Mouse (Mus musculus) heart, adult 2 months (tissue): ENCODE data around the gene Cacna1b. TPM values are rescaled to one million over a fixed set of nuclear protein-coding genes. Genes with fewer than 3 reads are reported as not detected.

Experiments used
- DNase-seq, 2 experiments: peaks; one replicate each; pipeline ENCODE4 v3.0.0; 2021
- H3K27ac ChIP-seq: fragments of 200-600 bp; 2 replicates; pipeline ENCODE4 v1.8.1; 2022
- H3K27me3 ChIP-seq: fragments of 200-500 bp; 2 replicates; pipeline ENCODE4 v1.6.1; 2012; ENCODE audit warnings: mild to moderate bottlenecking, low read length, inconsistent platforms, mixed read lengths; ENCODE audit not compliant: control insufficient read depth, insufficient read depth
- H3K36me3 ChIP-seq: fragments of 200-500 bp; 2 replicates; pipeline ENCODE4 v1.6.1; 2012; ENCODE audit warnings: low read length, inconsistent platforms; ENCODE audit not compliant: control insufficient read depth, insufficient read depth
- H3K4me1 ChIP-seq: fragments of 200-500 bp; 2 replicates; pipeline ENCODE4 v1.6.1; 2011; ENCODE audit warnings: low read length; ENCODE audit not compliant: control insufficient read depth, insufficient read depth
- H3K4me3 ChIP-seq: fragments of 200-600 bp; 2 replicates; pipeline ENCODE4 v1.8.1; 2022
- H3K79me2 ChIP-seq: fragments of 200-500 bp; replicated peaks from 2 replicates; pipeline ENCODE4 v1.6.1; 2012; ENCODE audit warnings: mild to moderate bottlenecking, inconsistent platforms, low read length, moderate library complexity, mixed read lengths; ENCODE audit not compliant: control insufficient read depth, insufficient read depth
- H3K9ac ChIP-seq: fragments of 200-500 bp; 2 replicates; pipeline ENCODE4 v1.6.1; 2012; ENCODE audit warnings: low read depth, mild to moderate bottlenecking, control low read depth, inconsistent platforms, low read length, mixed read lengths
- CTCF ChIP-seq: fragments of 200-600 bp; IDR thresholded peaks from 2 replicates; pipeline ENCODE4 v1.8.1; 2022; ENCODE audit warnings: antibody characterized with exemption, mild to moderate bottlenecking, moderate library complexity
- EP300 ChIP-seq: fragments of 200-500 bp; IDR thresholded peaks from 2 replicates; pipeline ENCODE4 v1.6.1; 2011; ENCODE audit warnings: low read depth, low read length, control low read depth; ENCODE audit not compliant: insufficient read depth
- POLR2A ChIP-seq: fragments of 200-500 bp; IDR thresholded peaks from 2 replicates; pipeline ENCODE4 v1.6.1; 2011; ENCODE audit warnings: mild to moderate bottlenecking, low read depth, low read length, control low read depth; ENCODE audit not compliant: insufficient read depth
- WGBS: fragments of 180-500 bp; shearing (Covaris S2); methylation state at CpG from one replicate; pipeline ENCODE4 v1.1.7; 2018; 5-methylcytosine and 5-hydroxymethylcytosine counted together
- intact Hi-C: fragments of 180-260 bp; cut with DNase I; formaldehyde crosslinking; loops from one replicate; pipeline ENCODE4 v1.15.1; 2025
- polyA plus RNA-seq: library from polyadenylated mRNA; depleted of rRNA; stranded (reverse); fragments of >200 nt; gene quantifications from 2 replicates; pipeline ENCODE4 v1.2.3, GENCODE M21; 2012
- total RNA-seq, 2 experiments: library from RNA; stranded (reverse); gene quantifications; 2 replicates each; pipeline ENCODE4 v1.2.3; 2021

Cacna1b gene
- total and polyA plus RNA-seq, 3 experiments: 0.05 to 0.25 (median 0.09) TPM

DNA sequence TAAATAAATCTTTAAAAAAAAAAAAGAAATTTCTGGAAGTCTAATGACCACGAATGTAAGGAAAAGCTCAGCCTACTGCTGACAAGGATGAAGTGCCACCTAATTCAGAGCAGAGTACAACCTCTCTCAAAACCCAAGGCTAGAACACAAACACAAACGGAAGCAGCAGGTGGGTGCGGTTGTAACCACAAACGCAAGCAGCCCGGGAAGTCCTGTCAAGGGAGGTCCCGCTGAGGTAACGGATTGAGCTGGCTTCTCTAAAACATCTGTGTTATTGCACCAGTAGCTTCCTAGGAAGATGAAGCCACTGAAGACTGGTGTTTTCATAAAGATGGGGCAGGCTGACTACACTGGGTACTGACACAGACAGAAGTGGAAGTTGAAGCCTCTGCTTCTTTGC, 15.1 kb downstream of the Cacna1b start:
- no peak overlapping the region for H3K9ac ChIP-seq
- TF ChIP-seq CTCF (no peak), EP300 (no peak), POLR2A (no peak)
- H3K79me2 ChIP-seq: no peaks in the 10 kb centered on the region
- no peak for DNase-seq
- no peak overlapping the region for H3K27ac ChIP-seq
- WGBS: 63% methylated on average over 7 of the region's 7 CpGs
- no peaks in the 10 kb centered on the region for H3K4me1 ChIP-seq
- no peak overlapping the region for H3K4me3 ChIP-seq
- H3K27me3 ChIP-seq: no peaks in the 10 kb centered on the region
- intact Hi-C loops: no loop called here
- H3K36me3 ChIP-seq: no peaks in the 10 kb centered on the region

DNA sequence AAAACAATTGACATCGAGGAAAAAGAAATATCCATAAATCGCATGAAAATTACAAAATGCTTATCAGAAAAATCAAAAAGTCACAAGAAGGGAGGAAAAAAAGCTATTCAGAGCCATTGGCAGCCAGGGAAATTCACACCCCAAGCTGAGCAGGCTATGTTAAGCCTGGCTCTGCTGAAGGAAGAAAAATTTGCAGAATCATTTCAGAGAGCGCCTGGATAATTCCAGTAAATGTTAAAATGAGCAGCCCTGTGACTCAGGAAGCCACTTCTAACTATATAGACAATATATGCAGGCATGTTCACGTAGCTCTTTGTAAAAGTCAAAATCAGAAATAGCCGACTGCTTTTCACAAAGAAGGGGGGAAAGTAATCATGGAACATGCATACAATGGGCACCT, 23.3 kb downstream of the Cacna1b start:
- H3K36me3 ChIP-seq: no peaks in the 10 kb centered on the region
- H3K9ac ChIP-seq: no peak overlapping the region
- WGBS: 78% methylated on average over 5 of the region's 5 CpGs
- H3K79me2 ChIP-seq: no peaks in the 10 kb centered on the region
- intact Hi-C loops: no loop called here
- H3K4me3 ChIP-seq: no peak overlapping the region
- DNase-seq: no peak
- no peaks in the 10 kb centered on the region for H3K4me1 ChIP-seq
- no peaks in the 10 kb centered on the region for H3K27me3 ChIP-seq
- TF ChIP-seq CTCF (no peak), POLR2A (no peak), EP300 (no peak)
- H3K27ac ChIP-seq: no peak overlapping the region

DNA sequence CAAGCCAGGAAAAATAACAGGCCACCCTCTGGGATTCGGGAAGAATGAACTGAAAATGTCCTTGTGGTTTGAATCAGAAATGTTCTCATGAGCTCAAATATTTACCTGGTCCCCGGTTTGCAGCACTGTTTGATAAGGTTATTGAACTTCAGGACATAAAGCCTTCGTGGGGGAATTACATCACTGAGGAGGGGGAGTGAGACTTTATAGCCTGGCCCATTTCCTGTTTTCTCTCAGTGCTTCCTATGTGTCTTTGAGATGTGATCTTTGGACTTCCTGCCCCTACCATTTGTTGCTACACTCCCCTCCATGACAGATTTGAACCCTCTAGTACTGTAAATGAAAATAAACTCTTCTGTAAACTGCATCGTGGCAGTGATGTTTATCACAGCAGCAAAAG, 29.8 kb downstream of the Cacna1b start:
- no peaks in the 10 kb centered on the region for H3K4me1 ChIP-seq
- no peak for TF ChIP-seq POLR2A
- TF ChIP-seq EP300: no peak
- no peak for TF ChIP-seq CTCF
- no peak overlapping the region for H3K27ac ChIP-seq
- no peak overlapping the region for H3K4me3 ChIP-seq
- no peak overlapping the region for H3K9ac ChIP-seq
- 45% methylated on average over 4 of the region's 4 CpGs for WGBS
- H3K27me3 ChIP-seq: no peaks in the 10 kb centered on the region
- H3K79me2 ChIP-seq: no peaks in the 10 kb centered on the region
- intact Hi-C loops: no loop called here
- no peaks in the 10 kb centered on the region for H3K36me3 ChIP-seq
- DNase-seq: no peak

DNA sequence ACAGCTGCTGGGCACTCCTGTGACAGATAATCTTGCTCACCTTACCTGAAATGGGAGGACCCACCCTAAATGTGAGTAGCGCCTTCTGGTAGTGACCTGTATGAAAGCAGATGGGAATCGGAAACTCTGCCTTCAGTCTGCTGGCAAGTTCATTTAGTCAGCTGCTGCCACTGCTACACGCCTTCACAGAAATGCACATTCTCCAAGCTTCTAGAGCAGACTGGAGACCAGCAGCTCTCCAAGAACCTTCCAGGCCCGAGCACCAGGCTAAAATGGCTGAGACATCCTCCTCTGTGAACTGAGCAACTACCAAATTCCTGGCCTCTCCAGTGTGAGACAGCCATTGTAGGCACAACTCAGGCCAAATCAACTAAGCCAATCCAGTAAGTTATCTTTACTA, 37.1 kb downstream of the Cacna1b start:
- intact Hi-C loops: no loop called here
- H3K9ac ChIP-seq: no peak overlapping the region
- 84% methylated on average over 4 of the region's 4 CpGs for WGBS
- DNase-seq: no peak
- H3K36me3 ChIP-seq: no peaks in the 10 kb centered on the region
- no peaks in the 10 kb centered on the region for H3K27me3 ChIP-seq
- no peak overlapping the region for H3K27ac ChIP-seq
- H3K4me3 ChIP-seq: no peak overlapping the region
- no peaks in the 10 kb centered on the region for H3K4me1 ChIP-seq
- TF ChIP-seq POLR2A (no peak), CTCF (no peak), EP300 (no peak)
- no peaks in the 10 kb centered on the region for H3K79me2 ChIP-seq

DNA sequence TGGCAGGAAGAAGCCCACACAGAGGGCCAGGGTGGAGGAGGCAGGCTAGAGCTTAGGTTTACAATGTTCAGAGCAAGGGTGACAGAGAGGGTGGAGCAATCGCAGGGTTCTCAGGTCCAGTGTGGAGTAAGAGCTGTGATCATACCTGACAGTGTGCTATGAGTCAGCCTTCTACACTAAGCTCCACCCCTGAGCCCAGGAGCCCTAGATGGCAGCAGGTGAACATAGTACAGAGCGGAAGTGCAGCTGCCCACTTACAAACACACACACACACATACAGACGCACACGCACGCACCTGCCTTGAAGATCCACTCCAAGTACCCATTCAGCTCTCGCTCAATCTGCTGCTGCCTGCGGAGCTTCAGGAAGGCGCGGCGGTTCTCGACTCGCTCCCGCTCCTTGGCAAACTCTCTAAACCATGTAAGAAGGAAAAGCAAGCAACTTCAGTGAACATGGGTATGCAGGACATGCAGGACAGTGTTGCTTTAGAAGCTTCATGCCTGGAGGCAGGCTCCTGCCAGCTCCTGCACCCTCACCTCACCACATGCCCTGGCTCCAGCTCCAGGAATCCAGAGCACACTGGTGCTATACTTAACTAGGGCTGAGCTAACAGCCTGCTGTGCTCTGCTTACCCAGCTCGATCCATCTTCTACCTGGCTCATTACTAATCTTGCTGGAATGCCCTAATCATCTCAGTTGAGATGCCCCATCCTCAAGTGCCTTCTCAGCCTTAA, 43.1 kb downstream of the Cacna1b start:
- Histone ChIP-seq H3K79me2 (no peaks in the 10 kb centered on the region), H3K36me3 (no peaks in the 10 kb centered on the region), H3K27ac (no peak overlapping the region), H3K4me1 (no peaks in the 10 kb centered on the region), H3K4me3 (no peak overlapping the region), H3K27me3 (no peaks in the 10 kb centered on the region; the same call in 1 of the 2 replicates), H3K9ac (no peak overlapping the region)
- WGBS: 90% methylated on average over 14 of the region's 14 CpGs
- DNase-seq: no peak
- TF ChIP-seq POLR2A (no peak), EP300 (no peak), CTCF (no peak)
- intact Hi-C loops: no loop called here

DNA sequence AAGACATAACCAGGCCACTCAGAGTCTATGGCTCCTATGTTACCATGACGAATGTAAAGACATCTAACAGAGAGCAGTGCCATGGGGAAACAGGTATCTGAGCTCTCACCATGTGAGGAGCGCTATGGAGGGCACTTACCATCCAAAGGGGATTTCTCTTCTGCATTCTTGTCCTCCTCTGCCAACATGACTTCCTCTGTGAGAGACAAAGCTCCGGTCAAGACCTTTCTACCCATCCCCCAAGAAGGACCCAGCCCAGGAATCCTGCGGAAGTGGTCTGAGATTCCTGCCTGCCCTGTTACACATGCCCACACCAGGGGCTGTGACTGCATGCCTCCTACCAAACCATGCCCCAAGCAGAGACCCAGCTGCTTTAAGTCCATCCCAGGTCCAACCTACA, 44.0 kb downstream of the Cacna1b start:
- no peak overlapping the region for H3K27ac ChIP-seq
- no peak overlapping the region for H3K4me3 ChIP-seq
- H3K9ac ChIP-seq: no peak overlapping the region
- 74% methylated on average over 4 of the region's 4 CpGs for WGBS
- no peak for DNase-seq
- intact Hi-C loops: no loop called here
- no peaks in the 10 kb centered on the region for H3K79me2 ChIP-seq
- H3K36me3 ChIP-seq: no peaks in the 10 kb centered on the region
- H3K27me3 ChIP-seq: no peaks in the 10 kb centered on the region; the same call in 1 of the 2 replicates
- TF ChIP-seq POLR2A: no peak
- TF ChIP-seq CTCF: no peak
- TF ChIP-seq EP300: no peak
- no peaks in the 10 kb centered on the region for H3K4me1 ChIP-seq
